Mouse (Mus musculus): ENCODE measurements around the gene Tab3. TPM values are rescaled to one million over a fixed set of nuclear protein-coding genes. Genes with fewer than 3 reads are reported as not detected.

The Tab3 gene
- polyA plus RNA-seq, 1 experiment from 2014 or later: 6.9 TPM

GRCm38 (mm10) chrX:85676808-85677207 lies 103.0 kb downstream of the Tab3 start:
- ATAC-seq (replicated peaks): peak; percentile 63
- Histone ChIP-seq H3K27me3 (no peaks in the 10 kb centered on the region), H3K4me2 (replicated peaks) (no peak overlapping the region), H3K4me1 (no peaks in the 10 kb centered on the region), H3K9me3 (no peaks in the 10 kb centered on the region), H3K36me3 (no peaks in the 10 kb centered on the region), H3K9ac (replicated peaks) (no peak overlapping the region), H3K27ac (replicated peaks) (no peak overlapping the region), H3K4me3 (no peak overlapping the region)
- WGBS: 16% methylated on average over 7 of the region's 7 CpGs

- no peak for ATAC-seq (replicated peaks)
- H3K4me3 ChIP-seq: no peak overlapping the region
- 68% methylated on average over 1 of the region's 1 CpGs for WGBS
- H3K9me3 ChIP-seq: no peaks in the 10 kb centered on the region
- H3K27me3 ChIP-seq: no peaks in the 10 kb centered on the region
- no peaks in the 10 kb centered on the region for H3K36me3 ChIP-seq
- H3K27ac ChIP-seq (replicated peaks): no peak overlapping the region
- H3K4me2 ChIP-seq (replicated peaks): no peak overlapping the region
- no peak overlapping the region for H3K9ac ChIP-seq (replicated peaks)
- no peaks in the 10 kb centered on the region for H3K4me1 ChIP-seq
Observed at GRCm38 (mm10) chrX:85682125-85682524, 108.3 kb downstream of the Tab3 start.

- H3K27me3 ChIP-seq: no peaks in the 10 kb centered on the region
- no peak overlapping the region for H3K4me2 ChIP-seq (replicated peaks)
- no peaks in the 10 kb centered on the region for H3K4me1 ChIP-seq
- H3K9ac ChIP-seq (replicated peaks): no peak overlapping the region
- no peak for ATAC-seq (replicated peaks)
- no peaks in the 10 kb centered on the region for H3K36me3 ChIP-seq
- no peak overlapping the region for H3K27ac ChIP-seq (replicated peaks)
- WGBS: 64% methylated on average over 2 of the region's 2 CpGs
- H3K4me3 ChIP-seq: no peak overlapping the region
- no peaks in the 10 kb centered on the region for H3K9me3 ChIP-seq
Observed at GRCm38 (mm10) chrX:85683723-85684122, 109.9 kb downstream of the Tab3 start.

Small RNA genes within 50 kb of the gene (microRNA-seq; reads per million reads assigned to microRNA genes)
- not detected for gene Gm44378

Other genes starting within 250 kb of the Tab3 start
- gene Gk, start 202.8 kb downstream of the Tab3 start, polyA plus RNA-seq (2015; fragmentation: Nextera tagmentation; extraction: Ambion mirVana): 7.6 and 8.6 TPM in 2 replicates

Data from forebrain, embryonic 15.5 days (tissue).